9 mouse cellular contexts compared by ENCODE assay signal in genomic region chr6:125577882-125578646, GRCm38 (mm10). TPM values are rescaled to one million over a fixed set of nuclear protein-coding genes. Genes with fewer than 3 reads are reported as not detected.
A peak's percentile ranks its signal among the peaks of the same experiment; 100 is the strongest.
DNase-seq lines count a peak whose midpoint lies in the region; ATAC-seq and TF ChIP-seq lines count a peak whose summit lies in the region.
"Had no signal": no experiment of that assay in that cellular context is flagged by ENCODE, and none has a peak within 500 bp of the region (broad histone marks: within the 10 kb centered on the region; RNA-seq: fewer than 3 reads in every experiment).

No protein-coding gene starts in this region.

- H3K9ac ChIP-seq in midbrain, embryonic 16.5 days (ENCODE audit: low read depth, low read length): peak overlapping the region; percentile 38; the same call in 1 of the 2 replicates

- H3K9me3 ChIP-seq in midbrain, embryonic 16.5 days (replicated peaks; ENCODE audit: control insufficient read depth, low read length, poor library complexity, severe bottlenecking): no peaks in the 10 kb centered on the region

- no peaks in the 10 kb centered on the region for H3K27me3 ChIP-seq in midbrain, embryonic 16.5 days (ENCODE audit: control insufficient read depth, insufficient read depth, low read depth, low read length)

- ATAC-seq in midbrain, embryonic 16.5 days: peak; percentile 78
- ATAC-seq in monocyte, adult 5-6 weeks (replicated peaks; ENCODE audit: insufficient number of reproducible peaks, low FRiP score, low TSS enrichment, poor library complexity, severe bottlenecking): no peak

- TF ChIP-seq CTCF in layer of hippocampus, adult 2 months (conservative IDR thresholded peaks at IDR 0.05): no peak

- WGBS in midbrain, embryonic 16.5 days: 19% methylated on average over 11 of the region's 11 CpGs

- no peaks in the 10 kb centered on the region for H3K36me3 ChIP-seq in midbrain, embryonic 16.5 days (ENCODE audit: control insufficient read depth, insufficient read depth, low read length)

- peaks cover 4% of the 10 kb centered on the region for H3K4me1 ChIP-seq in midbrain, embryonic 16.5 days (ENCODE audit: control insufficient read depth, insufficient read depth, low read length)

- DNase-seq in layer of hippocampus, postnatal 10 days (ENCODE audit: low spot score in 2 of 2): peak; percentile 46 to 48
- DNase-seq in layer of hippocampus, adult 2 months (ENCODE audit: low spot score in 2 of 2): no peak
- DNase-seq in cerebellum, adult 18-20 months: peak; percentile 81 to 84
- peak; percentile 47 for DNase-seq in gastrocnemius, postnatal 25 days
- DNase-seq in right cerebral cortex, adult 2 months (ENCODE audit: low spot score in 2 of 2): no peak
- DNase-seq in frontal cortex, postnatal 10 days (ENCODE audit: low spot score in 2 of 2): no peak
- DNase-seq: embryo, embryonic 11 days had no signal

- H3K27ac ChIP-seq in layer of hippocampus, adult 2 months: no peak overlapping the region
- peak overlapping the region; percentile 50 for H3K27ac ChIP-seq in midbrain, embryonic 16.5 days (ENCODE audit: low read length)

- no peak overlapping the region for H3K4me3 ChIP-seq in layer of hippocampus, adult 2 months
- H3K4me3 ChIP-seq in midbrain, embryonic 16.5 days (ENCODE audit: low read depth, low read length): no peak overlapping the region

- no peak overlapping the region for H3K4me2 ChIP-seq in midbrain, embryonic 16.5 days (ENCODE audit: low read length)

RNA-seq across cellular contexts. Expression of gene Vwf, which starts 31.5 kb away (rescaled TPM):
- total RNA-seq in layer of hippocampus, postnatal 10 days (2021): 10 to 100 TPM; 22.1 to 29.0 TPM
- 10 to 100 TPM; 13.2 to 23.5 TPM for total RNA-seq in layer of hippocampus, adult 2 months (2021)
- 10 to 100 TPM; 17.3 to 42.4 TPM for total RNA-seq in gastrocnemius, postnatal 25 days (2021)
- polyA plus RNA-seq in midbrain, embryonic 16.5 days (2015; fragmentation: Nextera tagmentation; extraction: Ambion mirVana): 8.4 and 9.8 TPM in 2 replicates
- total RNA-seq in monocyte, adult 5-6 weeks (2017): 6.4 to 37.1 TPM (median 9.9 TPM) in 3 replicates

Comparison
In these comparisons a context has a peak if more than half of its experiments do, and no peak if none do; other contexts are left out.
1. DNase-seq: peak in layer of hippocampus, postnatal 10 days (2 of 2), cerebellum, adult 18-20 months (2 of 2) and gastrocnemius, postnatal 25 days (single experiment); none in layer of hippocampus, adult 2 months (0 of 2), right cerebral cortex, adult 2 months (0 of 2) and frontal cortex, postnatal 10 days (0 of 2).